Mouse (Mus musculus) liver, embryonic 14.5 days (tissue): Measurements from ENCODE around the gene Klhdc8b. TPM values are rescaled to one million over a fixed set of nuclear protein-coding genes. Genes with fewer than 3 reads are reported as not detected.
A peak's percentile ranks its signal among the peaks of the same experiment; 100 is the strongest.

Source experiments
- ATAC-seq: fragments of 200-750 bp; cut with Nextera tagmentation; 2 replicates; pipeline ENCODE4 v1.8.0; 2017; ENCODE audit warnings: moderate number of reproducible peaks, mild to moderate bottlenecking, moderate library complexity; ENCODE audit not compliant: insufficient read depth
- DNase-seq, 3 experiments: peaks; one replicate each; pipeline ENCODE4 v3.0.0-alpha.2; 2012 to 2013; ENCODE audit warnings: low read depth in 3 of 3, low spot score in 3 of 3
- H3K27ac ChIP-seq: fragments of 300-500 bp; sonication (generic); 2 replicates; pipeline ENCODE4 v1.5.1; 2014; ENCODE audit warnings: moderate library complexity, mild to moderate bottlenecking, control low read depth, inconsistent platforms
- H3K27me3 ChIP-seq: fragments of 300-500 bp; sonication (generic); 2 replicates; pipeline ENCODE4 v1.6.1; 2014; ENCODE audit warnings: mild to moderate bottlenecking, low read length, moderate library complexity; ENCODE audit not compliant: control insufficient read depth, insufficient read depth
- H3K36me3 ChIP-seq: fragments of 300-500 bp; sonication (generic); replicated peaks from 2 replicates; pipeline ENCODE4 v1.6.1; 2014; ENCODE audit warnings: low read depth; ENCODE audit not compliant: control insufficient read depth, insufficient read depth
- H3K4me1 ChIP-seq, 2 experiments: fragments of 200-500 bp in 1 of 2; fragments of 300-500 bp in 1 of 2; sonication (generic) in 1 of 2; replicated peaks; 2 replicates each; pipeline ENCODE4 v1.6.1; 2012 to 2014; ENCODE audit warnings: antibody characterized with exemption in 1 of 2, inconsistent platforms in 1 of 2, low read length in 1 of 2; ENCODE audit not compliant: control insufficient read depth in 2 of 2, insufficient read depth in 2 of 2
- H3K4me2 ChIP-seq: fragments of 300-500 bp; sonication (generic); 2 replicates; pipeline ENCODE4 v1.6.1; 2014; ENCODE audit warnings: low read depth, mild to moderate bottlenecking, control low read depth, moderate library complexity
- H3K4me3 ChIP-seq, 2 experiments: fragments of 200-500 bp in 1 of 2; fragments of 300-500 bp in 1 of 2; sonication (generic) in 1 of 2; 2 replicates each; pipeline ENCODE4 v1.5.1; 2012 to 2014; ENCODE audit warnings: low read depth in 2 of 2, low read length in 2 of 2, mild to moderate bottlenecking in 2 of 2, control low read depth in 1 of 2, inconsistent platforms in 1 of 2, moderate library complexity in 1 of 2; ENCODE audit not compliant: insufficient read depth in 1 of 2
- H3K9ac ChIP-seq: fragments of 300-500 bp; sonication (generic); replicated peaks from 2 replicates; pipeline ENCODE4 v1.6.1; 2014; ENCODE audit warnings: mild to moderate bottlenecking, control low read depth, moderate library complexity
- H3K9me3 ChIP-seq: fragments of 300-500 bp; sonication (generic); 2 replicates; pipeline ENCODE4 v1.6.1; 2016; ENCODE audit warnings: low read length, mixed read lengths; ENCODE audit not compliant: control insufficient read depth
- CTCF ChIP-seq: IDR thresholded peaks from 2 replicates; pipeline ENCODE4 v1.5.1; 2016; ENCODE audit warnings: antibody characterized with exemption, low read depth, control low read depth
- EP300 ChIP-seq: IDR thresholded peaks from 2 replicates; pipeline ENCODE4 v1.6.1; 2016; ENCODE audit warnings: antibody characterized with exemption, low read depth
- WGBS: fragments of 180-500 bp; shearing (Covaris S2); extraction: QIAGEN DNeasy Blood & Tissue Kit; methylation state at CpG from one replicate; pipeline ENCODE4 v1.1.7; 2014; ENCODE audit not compliant: insufficient replicate concordance; 5-methylcytosine and 5-hydroxymethylcytosine counted together
- polyA plus RNA-seq, 2 experiments: library from polyadenylated mRNA; depleted of rRNA in 1 of 2; stranded (reverse) in 1 of 2; unstranded in 1 of 2; fragments of >200 nt; fragmentation: Nextera tagmentation in 1 of 2; extraction: Ambion mirVana in 1 of 2; gene quantifications; 2 replicates each; pipeline versions ENCODE4 v1.2.1 to v1.2.3; 2012 to 2014

The Klhdc8b gene
- polyA plus RNA-seq, 2 experiments: 6.9 to 13.1 TPM

DNA sequence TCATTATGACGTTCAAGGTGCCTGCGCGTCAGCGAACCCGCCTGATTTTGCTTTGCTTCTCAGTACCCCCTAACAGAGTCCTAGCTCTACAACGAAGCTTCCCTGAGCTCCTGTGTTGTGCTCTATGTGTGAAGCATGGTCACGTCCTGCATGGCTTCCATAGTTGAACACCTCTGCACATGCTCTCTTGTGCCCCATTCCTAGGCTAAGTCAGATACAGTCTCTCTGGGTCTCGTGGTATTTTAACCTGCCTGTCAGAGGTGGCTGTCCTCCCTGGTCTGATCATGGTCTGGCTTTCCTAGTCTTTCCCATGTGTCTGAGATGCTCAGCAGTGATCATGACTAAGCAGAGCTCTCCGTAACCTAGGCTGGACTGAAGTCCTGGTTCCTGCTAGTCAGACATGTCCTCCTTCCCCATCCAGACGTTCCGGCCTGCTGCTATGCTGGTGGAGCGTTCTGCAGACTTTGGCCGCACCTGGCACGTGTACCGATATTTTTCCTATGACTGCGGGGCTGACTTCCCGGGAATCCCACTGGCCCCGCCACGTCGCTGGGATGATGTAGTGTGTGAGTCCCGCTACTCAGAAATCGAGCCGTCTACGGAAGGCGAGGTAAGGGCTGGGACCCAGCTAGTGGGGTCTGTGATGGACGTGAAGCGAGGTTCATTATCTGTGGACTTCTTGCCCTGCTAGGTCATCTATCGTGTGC, 19.6 kb upstream of the Klhdc8b start:
- WGBS: 82% methylated on average over 28 of the region's 28 CpGs
- no peak for ATAC-seq
- H3K4me2 ChIP-seq: no peak overlapping the region
- H3K27ac ChIP-seq: no peak overlapping the region
- H3K36me3 ChIP-seq: no peaks in the 10 kb centered on the region
- H3K9ac ChIP-seq: no peak overlapping the region
- H3K9me3 ChIP-seq: no peaks in the 10 kb centered on the region
- peaks cover 0 to 6% of the 10 kb centered on the region in 2 experiments; a peak in 1 of 4 replicates for H3K4me1 ChIP-seq
- no peak overlapping the region for H3K4me3 ChIP-seq
- DNase-seq: no peak
- no peak for TF ChIP-seq CTCF
- no peak for TF ChIP-seq EP300
- no peaks in the 10 kb centered on the region; the same call in 1 of the 2 replicates for H3K27me3 ChIP-seq

DNA sequence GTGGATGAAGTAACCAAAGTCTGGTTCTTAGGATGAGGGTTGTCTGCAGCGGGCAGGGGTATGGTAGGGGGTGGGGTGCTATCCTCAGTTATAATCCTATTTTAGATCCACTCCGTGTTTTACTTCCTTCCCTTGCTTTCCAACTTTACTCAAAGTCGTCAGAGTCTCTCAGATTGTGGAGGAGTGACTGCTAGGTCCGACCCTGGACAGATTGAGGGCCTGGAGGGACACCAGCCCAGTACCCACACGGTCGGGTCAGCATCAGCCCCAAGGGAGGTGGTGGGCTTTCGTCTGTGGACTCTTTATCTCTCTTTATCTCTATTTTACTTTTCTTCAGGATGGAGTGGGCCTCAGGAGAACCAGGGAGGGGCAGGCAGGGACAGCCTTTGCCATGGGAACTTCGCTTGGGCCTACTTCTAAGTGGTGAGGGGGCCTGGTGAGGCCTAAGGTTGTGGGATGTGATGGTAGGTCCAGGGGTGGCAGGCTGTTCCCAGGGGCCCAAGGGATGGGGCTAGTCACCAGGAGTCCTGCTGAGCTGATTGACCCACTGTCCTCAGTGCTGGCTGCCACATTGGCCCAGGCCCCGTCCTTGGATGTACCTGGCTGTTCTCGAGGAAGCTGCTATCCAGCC, 18.5 kb upstream of the Klhdc8b start, which contains the start of gene Lamb2:
Gene Lamb2 (plus strand): TSS at position 16 of the 631 bp plus-strand sequence.
- TF ChIP-seq EP300 (no peak), CTCF (no peak)
- H3K4me1 ChIP-seq: peaks cover 0 to 6% of the 10 kb centered on the region in 2 experiments; a peak in 1 of 4 replicates
- DNase-seq (no peak), ATAC-seq (no peak)
- no peak within 1 kb of the TSS; the same call in 1 of the 2 replicates for H3K9ac ChIP-seq
- no peaks in the 10 kb centered on the region; the same call in 1 of the 2 replicates for H3K27me3 ChIP-seq
- no peaks in the 10 kb centered on the region for H3K36me3 ChIP-seq
- no peaks in the 10 kb centered on the region for H3K9me3 ChIP-seq
- WGBS: 29% methylated on average over 10 of the region's 10 CpGs
- H3K4me3 ChIP-seq: peak within 1 kb of the TSS; percentile 50 to 61
- H3K4me2 ChIP-seq: peak within 1 kb of the TSS; percentile 50
- H3K27ac ChIP-seq: no peak within 1 kb of the TSS

DNA sequence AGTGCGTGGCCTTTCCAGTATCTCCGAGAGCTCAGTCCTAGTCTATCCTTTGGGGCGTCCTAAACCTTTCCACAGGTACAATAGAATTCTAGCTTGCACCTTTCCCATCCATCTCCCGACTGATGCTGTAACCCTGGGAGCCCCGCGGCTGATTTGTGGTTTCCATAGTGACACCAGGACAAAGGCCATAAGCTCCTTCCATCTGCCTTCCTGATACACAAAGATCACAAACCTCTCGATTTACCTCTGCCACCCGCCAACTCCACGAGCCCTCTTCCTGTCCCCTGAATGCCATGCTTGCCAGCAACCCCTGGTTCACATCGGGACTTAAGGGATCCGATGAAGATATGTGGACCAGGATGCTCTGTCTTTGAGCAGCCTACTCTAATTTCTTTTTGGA, 17.9 kb upstream of the Klhdc8b start:
- TF ChIP-seq CTCF (no peak), EP300 (no peak)
- H3K27ac ChIP-seq: no peak overlapping the region
- 32% methylated on average over 11 of the region's 11 CpGs for WGBS
- H3K4me2 ChIP-seq: peak overlapping the region; percentile 50
- no peaks in the 10 kb centered on the region; the same call in 1 of the 2 replicates for H3K27me3 ChIP-seq
- H3K9me3 ChIP-seq: no peaks in the 10 kb centered on the region
- no peak for ATAC-seq
- H3K36me3 ChIP-seq: no peaks in the 10 kb centered on the region
- no peak overlapping the region; a peak in 1 of 4 replicates for H3K4me3 ChIP-seq
- peaks cover 0 to 6% of the 10 kb centered on the region in 2 experiments; a peak in 1 of 4 replicates for H3K4me1 ChIP-seq
- H3K9ac ChIP-seq: no peak overlapping the region
- DNase-seq: no peak

DNA sequence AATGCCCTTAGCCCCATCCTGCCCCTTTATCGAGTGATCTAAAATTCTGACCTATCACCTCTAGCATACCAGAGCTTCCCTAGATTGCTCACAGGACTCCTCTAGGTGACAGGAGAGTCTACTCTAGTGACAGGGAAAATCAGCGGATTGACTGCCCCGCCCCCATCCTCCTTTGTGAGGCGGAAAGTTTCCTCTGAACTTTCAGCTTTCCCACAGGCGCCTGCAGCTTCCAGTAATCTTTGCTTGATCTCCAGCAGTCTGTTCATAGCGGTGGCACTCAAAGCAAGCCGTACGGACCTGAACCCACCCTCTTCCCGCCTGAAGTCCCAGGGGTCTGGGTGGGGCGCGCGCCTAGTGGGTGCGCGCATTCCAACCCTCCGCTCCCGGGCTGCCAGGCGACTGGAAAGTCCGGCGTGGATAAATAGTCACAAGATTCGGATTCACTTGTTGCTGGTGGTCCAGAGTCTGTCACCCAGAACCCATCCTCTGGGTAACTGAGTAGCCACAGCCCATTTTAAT, 17.3 kb upstream of the Klhdc8b start:
- no peaks in the 10 kb centered on the region for H3K9me3 ChIP-seq
- H3K36me3 ChIP-seq: no peaks in the 10 kb centered on the region
- TF ChIP-seq EP300 (no peak), CTCF (no peak)
- peaks cover 0 to 6% of the 10 kb centered on the region in 2 experiments; a peak in 1 of 4 replicates for H3K4me1 ChIP-seq
- DNase-seq (no peak), ATAC-seq (peak; percentile 28; the same call in 1 of the 2 replicates)
- 3% methylated on average over 20 of the region's 20 CpGs for WGBS
- H3K27ac ChIP-seq: no peak overlapping the region
- H3K27me3 ChIP-seq: no peaks in the 10 kb centered on the region; the same call in 1 of the 2 replicates
- H3K4me3 ChIP-seq: peak overlapping the region; percentile 50 to 61
- H3K4me2 ChIP-seq: peak overlapping the region; percentile 50
- H3K9ac ChIP-seq: no peak overlapping the region; the same call in 1 of the 2 replicates

DNA sequence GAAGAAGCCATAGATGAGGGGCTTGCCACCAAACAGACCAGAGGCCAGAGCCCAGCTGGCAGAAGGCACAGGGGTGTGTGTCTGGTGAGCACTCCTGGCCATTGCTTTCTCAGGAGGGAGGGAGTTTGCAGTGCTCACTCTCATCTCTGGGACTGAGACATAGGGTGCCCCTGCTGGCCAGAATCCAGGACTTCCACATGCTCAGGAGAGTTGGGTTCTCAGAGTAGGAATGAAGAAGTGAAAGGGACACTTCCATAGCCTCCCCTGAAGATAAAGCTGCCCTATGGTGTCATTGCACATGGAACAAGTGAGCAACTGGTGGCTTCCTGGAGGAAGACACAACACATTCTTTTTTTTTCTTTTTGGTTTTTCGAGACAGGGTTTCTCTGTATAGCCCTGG, 13.1 kb upstream of the Klhdc8b start:
- DNase-seq: no peak

More for the DNA sequence above, 13.1 kb upstream of the Klhdc8b start:
- 33% methylated on average over 1 of the region's 1 CpGs for WGBS
- no peaks in the 10 kb centered on the region for H3K9me3 ChIP-seq
- H3K4me2 ChIP-seq: no peak overlapping the region
- no peaks in the 10 kb centered on the region; the same call in 1 of the 2 replicates for H3K27me3 ChIP-seq
- H3K4me1 ChIP-seq: peaks cover 0 to 6% of the 10 kb centered on the region in 2 experiments; a peak in 1 of 4 replicates
- no peaks in the 10 kb centered on the region for H3K36me3 ChIP-seq
- H3K9ac ChIP-seq: no peak overlapping the region
- no peak overlapping the region for H3K27ac ChIP-seq
- no peak overlapping the region for H3K4me3 ChIP-seq
- peak; percentile 29 for TF ChIP-seq CTCF
- no peak for TF ChIP-seq EP300
- ATAC-seq: no peak
